In genomic region chr4:125941266-125941665, GRCm38 (mm10) we compare ENCODE assay signal across 10 mouse cellular contexts.
"Had no signal": no experiment of that assay in that cellular context is flagged by ENCODE, and none has a peak within 500 bp of the region (broad histone marks: within the 10 kb centered on the region; RNA-seq: fewer than 3 reads in every experiment).

No protein-coding gene starts in this region.

- H3K36me3 ChIP-seq: limb, embryonic 10.5 days; limb, embryonic 13.5 days; liver, embryonic 13.5 days; lung, embryonic 15.5 days; neural tube, embryonic 12.5 days; neural tube, embryonic 15.5 days had no signal

- DNase-seq: liver; liver, embryonic 13.5 days; lung, postnatal 4 days had no signal

- H3K27me3 ChIP-seq: liver, embryonic 13.5 days; neural tube, embryonic 12.5 days had no signal

- H3K27ac ChIP-seq: kidney, postnatal 0 days; limb, embryonic 10.5 days; limb, embryonic 13.5 days; liver, embryonic 13.5 days; lung, embryonic 15.5 days; neural tube, embryonic 12.5 days; neural tube, embryonic 15.5 days; stomach, postnatal 0 days had no signal

- H3K9me3 ChIP-seq: limb, embryonic 10.5 days; limb, embryonic 13.5 days; liver, embryonic 13.5 days; lung, embryonic 15.5 days; neural tube, embryonic 12.5 days; neural tube, embryonic 15.5 days had no signal

- H3K4me1 ChIP-seq: limb, embryonic 10.5 days; limb, embryonic 13.5 days; liver, embryonic 13.5 days; lung, embryonic 15.5 days; neural tube, embryonic 15.5 days had no signal

- H3K9ac ChIP-seq: limb, embryonic 13.5 days; liver, embryonic 13.5 days; lung, embryonic 15.5 days; neural tube, embryonic 12.5 days; neural tube, embryonic 15.5 days had no signal

- H3K4me3 ChIP-seq: limb, embryonic 10.5 days; limb, embryonic 13.5 days; liver, embryonic 13.5 days; lung, embryonic 15.5 days; neural tube, embryonic 12.5 days; neural tube, embryonic 15.5 days had no signal
